Comparison of ENCODE assay signal across 9 mouse cellular contexts in genomic region chr1:63214271-63214558, GRCm38 (mm10). TPM values are rescaled to one million over a fixed set of nuclear protein-coding genes. Genes with fewer than 3 reads are reported as not detected.
DNase-seq lines count a peak whose midpoint lies in the region; ATAC-seq lines count a peak whose summit lies in the region.
"Had no signal": no experiment of that assay in that cellular context is flagged by ENCODE, and none has a peak within 500 bp of the region (broad histone marks: within the 10 kb centered on the region; RNA-seq: fewer than 3 reads in every experiment).

TSS of gene Gpr1 (minus strand) at chr1:63214543.

- H3K27ac ChIP-seq in kidney, embryonic 16.5 days (ENCODE audit: low read length): no peak within 1 kb of the TSS
- H3K27ac ChIP-seq in embryonic facial prominence, embryonic 15.5 days (replicated peaks): no peak within 1 kb of the TSS
- H3K27ac ChIP-seq in hindbrain, embryonic 16.5 days (ENCODE audit: low read depth, low read length): no peak within 1 kb of the TSS
- H3K27ac ChIP-seq in neural tube, embryonic 14.5 days (ENCODE audit: low read depth, low read length): no peak within 1 kb of the TSS
- H3K27ac ChIP-seq: liver, embryonic 13.5 days had no signal

- H3K9me3 ChIP-seq in kidney, embryonic 16.5 days (ENCODE audit: low read length): no peaks in the 10 kb centered on the region
- 0 out of 2 replicates have a peak, but pooled peaks cover under 1% of the 10 kb centered on the region for H3K9me3 ChIP-seq in embryonic facial prominence, embryonic 15.5 days (replicated peaks)
- H3K9me3 ChIP-seq in hindbrain, embryonic 16.5 days (ENCODE audit: control insufficient read depth, low read length): no peaks in the 10 kb centered on the region; the same call in 1 of the 2 replicates
- no peaks in the 10 kb centered on the region for H3K9me3 ChIP-seq in neural tube, embryonic 14.5 days (ENCODE audit: control insufficient read depth, low read length)
- H3K9me3 ChIP-seq: liver, embryonic 13.5 days had no signal

- no peak for DNase-seq in kidney, postnatal 36 days
- no peak for DNase-seq in cerebellum, adult 8-10 months
- no peak for DNase-seq in testis, postnatal 14 days (ENCODE audit: low spot score)
- DNase-seq: kidney, postnatal 10 days; liver, embryonic 13.5 days had no signal

- peak within 1 kb of the TSS; percentile 18; the same call in 1 of the 2 replicates for H3K4me3 ChIP-seq in kidney, embryonic 16.5 days (ENCODE audit: low read length)
- 0 out of 2 replicates have a peak within 1 kb of the TSS, but pooled peaks have one; percentile 6 for H3K4me3 ChIP-seq in embryonic facial prominence, embryonic 15.5 days (replicated peaks)
- H3K4me3 ChIP-seq in hindbrain, embryonic 16.5 days (ENCODE audit: low read length): peak within 1 kb of the TSS; percentile 14; the same call in 1 of the 2 replicates
- peak within 1 kb of the TSS; percentile 7; the same call in 1 of the 2 replicates for H3K4me3 ChIP-seq in neural tube, embryonic 14.5 days (ENCODE audit: low read depth, low read length)
- H3K4me3 ChIP-seq: liver, embryonic 13.5 days had no signal

- no peak; the same call in 1 of the 2 replicates for ATAC-seq in kidney, embryonic 16.5 days (ENCODE audit: low FRiP score, low TSS enrichment)
- ATAC-seq in embryonic facial prominence, embryonic 15.5 days (ENCODE audit: insufficient number of reproducible peaks, low FRiP score, low TSS enrichment, low read depth): no peak
- ATAC-seq in hindbrain, embryonic 16.5 days: no peak
- no peak for ATAC-seq in neural tube, embryonic 14.5 days (ENCODE audit: low read depth)

- peak within 1 kb of the TSS; percentile 34 for H3K4me2 ChIP-seq in kidney, embryonic 16.5 days (replicated peaks; ENCODE audit: low read depth, low read length)
- peak within 1 kb of the TSS; percentile 28; the same call in 1 of the 2 replicates for H3K4me2 ChIP-seq in embryonic facial prominence, embryonic 15.5 days (replicated peaks)
- H3K4me2 ChIP-seq in hindbrain, embryonic 16.5 days (ENCODE audit: low read length): peak within 1 kb of the TSS; percentile 43
- peak within 1 kb of the TSS; percentile 29; the same call in 1 of the 2 replicates for H3K4me2 ChIP-seq in neural tube, embryonic 14.5 days (ENCODE audit: low read depth, low read length)
- H3K4me2 ChIP-seq: liver, embryonic 13.5 days had no signal

- H3K36me3 ChIP-seq in kidney, embryonic 16.5 days (ENCODE audit: insufficient read depth, low read length): no peaks in the 10 kb centered on the region
- no peaks in the 10 kb centered on the region for H3K36me3 ChIP-seq in embryonic facial prominence, embryonic 15.5 days
- H3K36me3 ChIP-seq in hindbrain, embryonic 16.5 days (ENCODE audit: control insufficient read depth, insufficient read depth, low read length): no peaks in the 10 kb centered on the region
- no peaks in the 10 kb centered on the region for H3K36me3 ChIP-seq in neural tube, embryonic 14.5 days (ENCODE audit: control insufficient read depth, insufficient read depth, low read length)
- H3K36me3 ChIP-seq: liver, embryonic 13.5 days had no signal

- WGBS in kidney, embryonic 16.5 days: 48% methylated on average over 3 of the region's 3 CpGs
- 21% methylated on average over 3 of the region's 3 CpGs for WGBS in embryonic facial prominence, embryonic 15.5 days
- 35% methylated on average over 3 of the region's 3 CpGs for WGBS in hindbrain, embryonic 16.5 days
- WGBS in neural tube, embryonic 14.5 days: 37% methylated on average over 3 of the region's 3 CpGs

- no peak within 1 kb of the TSS for H3K9ac ChIP-seq in kidney, embryonic 16.5 days (replicated peaks; ENCODE audit: low read length)
- no peak within 1 kb of the TSS for H3K9ac ChIP-seq in embryonic facial prominence, embryonic 15.5 days
- H3K9ac ChIP-seq in hindbrain, embryonic 16.5 days (ENCODE audit: low read depth, low read length): peak within 1 kb of the TSS; percentile 44
- 0 out of 2 replicates have a peak within 1 kb of the TSS, but pooled peaks have one; percentile 25 for H3K9ac ChIP-seq in neural tube, embryonic 14.5 days (replicated peaks; ENCODE audit: low read depth, low read length)
- H3K9ac ChIP-seq: liver, embryonic 13.5 days had no signal

- 0 out of 2 replicates have a peak, but pooled peaks cover 5% of the 10 kb centered on the region for H3K4me1 ChIP-seq in kidney, embryonic 16.5 days (ENCODE audit: insufficient read depth, low read length)
- H3K4me1 ChIP-seq in embryonic facial prominence, embryonic 15.5 days: 0 out of 2 replicates have a peak, but pooled peaks cover 8% of the 10 kb centered on the region
- peaks cover 2% of the 10 kb centered on the region for H3K4me1 ChIP-seq in hindbrain, embryonic 16.5 days (ENCODE audit: control insufficient read depth, insufficient read depth, low read depth, low read length)
- H3K4me1 ChIP-seq in neural tube, embryonic 14.5 days (ENCODE audit: control insufficient read depth, insufficient read depth, low read length): peaks cover 5% of the 10 kb centered on the region; the same call in 1 of the 2 replicates
- H3K4me1 ChIP-seq: liver, embryonic 13.5 days had no signal

- peaks cover 3% of the 10 kb centered on the region; the same call in 1 of the 2 replicates for H3K27me3 ChIP-seq in kidney, embryonic 16.5 days (ENCODE audit: insufficient read depth, low read length)
- peaks cover 7% of the 10 kb centered on the region; the same call in 1 of the 2 replicates for H3K27me3 ChIP-seq in embryonic facial prominence, embryonic 15.5 days
- H3K27me3 ChIP-seq in hindbrain, embryonic 16.5 days (replicated peaks; ENCODE audit: control insufficient read depth, insufficient read depth, low read length): no peaks in the 10 kb centered on the region
- no peaks in the 10 kb centered on the region for H3K27me3 ChIP-seq in neural tube, embryonic 14.5 days (ENCODE audit: control insufficient read depth, insufficient read depth, low read length)

RNA-seq across cellular contexts. Expression of gene Gpr1, which starts in this region (rescaled TPM):
- 0.07 and 0.09 TPM in 2 replicates for polyA plus RNA-seq in kidney, embryonic 16.5 days (2015; fragmentation: Nextera tagmentation; extraction: Ambion mirVana)
- 0.11 and 0.33 TPM in 2 replicates for polyA plus RNA-seq in embryonic facial prominence, embryonic 15.5 days (2015; fragmentation: Nextera tagmentation; extraction: Ambion mirVana)
- 0.86 and 1.0 TPM in 2 replicates for polyA plus RNA-seq in hindbrain, embryonic 16.5 days (2015; fragmentation: Nextera tagmentation; extraction: Ambion mirVana)
- 0.73 and 1.3 TPM in 2 replicates for polyA plus RNA-seq in neural tube, embryonic 14.5 days (2014; fragmentation: Nextera tagmentation; extraction: Ambion mirVana)
- polyA plus RNA-seq: liver, embryonic 13.5 days had no signal

Comparison
In these comparisons a context has a peak if more than half of its experiments do, and no peak if none do; other contexts are left out.
1. H3K9ac ChIP-seq: peak in hindbrain, embryonic 16.5 days (single experiment) and neural tube, embryonic 14.5 days (single experiment); none in kidney, embryonic 16.5 days (single experiment) and embryonic facial prominence, embryonic 15.5 days (single experiment).
2. Peak in every context shown above with its lines, with median percentiles within 50 percentile points of each other: H3K4me2 ChIP-seq and H3K4me3 ChIP-seq.